Mouse (Mus musculus) cerebellum, adult 2 months (tissue): Measurements from ENCODE around the gene Tmem69.

Source experiments
- CTCF ChIP-seq: fragments of 200-500 bp; IDR thresholded peaks from 2 replicates; pipeline ENCODE4 v1.5.1; 2011; ENCODE audit warnings: low read depth, mild to moderate bottlenecking, control low read depth, low read length, moderate library complexity, borderline replicate concordance; ENCODE audit not compliant: insufficient read depth
- POLR2A ChIP-seq: fragments of 200-500 bp; IDR thresholded peaks from 2 replicates; pipeline ENCODE4 v1.6.1; 2011; ENCODE audit warnings: low read length, control low read depth, borderline replicate concordance; ENCODE audit not compliant: insufficient read depth

DNA sequence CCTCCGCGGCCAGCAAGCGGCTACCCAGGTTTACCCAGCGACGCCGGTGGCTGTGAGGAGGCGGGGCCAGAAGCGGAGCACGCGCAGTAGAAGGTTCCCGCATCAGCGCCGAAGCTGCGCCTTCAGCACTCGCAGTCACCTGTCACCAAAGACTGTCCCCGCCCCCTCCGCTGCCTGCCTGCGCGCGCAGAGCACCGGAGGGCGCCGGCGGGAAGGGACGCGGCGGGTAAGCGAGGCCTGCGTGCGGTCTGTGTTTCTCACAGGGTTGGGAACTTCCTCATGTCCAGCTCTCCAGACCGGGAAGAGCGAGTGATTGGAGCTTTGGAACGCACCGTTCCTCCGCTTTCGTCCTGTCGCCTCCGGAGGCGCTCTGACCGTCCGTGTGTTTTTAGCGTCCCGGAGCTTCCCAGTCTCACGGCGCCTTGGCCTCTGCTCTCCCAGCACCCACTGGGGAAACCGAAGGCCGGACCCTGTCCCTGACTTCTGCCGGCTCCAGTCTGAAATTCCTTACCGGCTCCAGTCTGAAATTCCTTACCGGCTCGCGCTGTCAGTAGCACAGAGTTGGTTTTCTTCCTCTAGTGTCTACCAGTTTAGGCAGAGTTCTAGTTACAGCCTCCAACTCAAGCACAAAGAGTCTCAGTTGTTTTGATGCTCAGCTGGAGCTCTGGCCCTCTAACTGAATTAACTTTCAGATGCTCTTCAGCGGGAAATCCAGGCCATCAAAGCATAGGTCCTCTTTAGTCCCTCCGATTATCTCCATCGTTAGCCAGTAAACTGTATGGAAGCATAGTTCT, 48.1 kb downstream of the Tmem69 start, which contains the start of gene Ipp:
- peak; percentile 23; the same call in 1 of the 2 replicates for TF ChIP-seq CTCF
- TF ChIP-seq POLR2A: peak; percentile 98
